Mouse (Mus musculus) frontal cortex, postnatal 36 days (tissue): Measurements from ENCODE around the gene Cenps.

Experiments
- DNase-seq, 2 experiments: peaks; one replicate each; pipeline ENCODE4 v3.0.0; 2022; ENCODE audit warnings: low spot score in 2 of 2

Cenps gene

GRCm38 (mm10) chr4:149157415-149157973 lies 20.1 kb upstream of the Cenps start:
- DNase-seq, result no peak

GRCm38 (mm10) chr4:149155711-149156110 lies 18.3 kb upstream of the Cenps start:
- no peak for DNase-seq

GRCm38 (mm10) chr4:149154859-149155258 lies 17.4 kb upstream of the Cenps start:
- DNase-seq, result no peak

- no peak for DNase-seq
Measured at GRCm38 (mm10) chr4:149150721-149151120, 13.3 kb upstream of the Cenps start.

GRCm38 (mm10) chr4:149150256-149150655 lies 12.8 kb upstream of the Cenps start:
- no peak for DNase-seq

- DNase-seq, result no peak
Measured at GRCm38 (mm10) chr4:149149611-149150010, 12.2 kb upstream of the Cenps start.

GRCm38 (mm10) chr4:149149196-149149595 lies 11.8 kb upstream of the Cenps start:
- DNase-seq, result no peak

- no peak for DNase-seq
Measured at GRCm38 (mm10) chr4:149148084-149148483, 10.7 kb upstream of the Cenps start.

- DNase-seq, result no peak
Measured at GRCm38 (mm10) chr4:149147528-149147927, 10.1 kb upstream of the Cenps start.

GRCm38 (mm10) chr4:149145151-149145550 lies 7.7 kb upstream of the Cenps start:
- no peak for DNase-seq

- DNase-seq, result peak; percentile 83 to 88
Measured at GRCm38 (mm10) chr4:149144459-149144858, 7.0 kb upstream of the Cenps start.

GRCm38 (mm10) chr4:149143594-149143993 lies 6.2 kb upstream of the Cenps start:
- no peak for DNase-seq

GRCm38 (mm10) chr4:149138515-149138914 lies 1.1 kb upstream of the Cenps start:
- DNase-seq, result no peak

- DNase-seq, result no peak
Measured at GRCm38 (mm10) chr4:149136116-149136850, 1.1 kb downstream of the Cenps start.

GRCm38 (mm10) chr4:149133395-149133794 lies 4.0 kb downstream of the Cenps start:
- DNase-seq, result no peak

- DNase-seq, result no peak
Measured at GRCm38 (mm10) chr4:149131789-149132565, 5.5 kb downstream of the Cenps start.

- no peak for DNase-seq
Measured at GRCm38 (mm10) chr4:149131021-149131752, 6.2 kb downstream of the Cenps start.

GRCm38 (mm10) chr4:149128467-149128866 lies 9.0 kb downstream of the Cenps start:
- peak in 1 of 2 experiments; percentile 25 for DNase-seq

GRCm38 (mm10) chr4:149126663-149127062 lies 10.8 kb downstream of the Cenps start, which contains the start of gene Cort:
Cort (minus strand) TSS chr4:149126763.
- no peak for DNase-seq

- no peak for DNase-seq
Measured at GRCm38 (mm10) chr4:149126115-149126509, 11.3 kb downstream of the Cenps start.

GRCm38 (mm10) chr4:149125341-149126114 lies 11.9 kb downstream of the Cenps start:
- no peak for DNase-seq
